Mouse (Mus musculus): ENCODE results near the gene Nlrc5. TPM values are rescaled to one million over a fixed set of nuclear protein-coding genes. Genes with fewer than 3 reads are reported as not detected.

The Nlrc5 gene
- polyA plus RNA-seq, 1 experiment from 2014 or later: 0.29 TPM

DNA sequence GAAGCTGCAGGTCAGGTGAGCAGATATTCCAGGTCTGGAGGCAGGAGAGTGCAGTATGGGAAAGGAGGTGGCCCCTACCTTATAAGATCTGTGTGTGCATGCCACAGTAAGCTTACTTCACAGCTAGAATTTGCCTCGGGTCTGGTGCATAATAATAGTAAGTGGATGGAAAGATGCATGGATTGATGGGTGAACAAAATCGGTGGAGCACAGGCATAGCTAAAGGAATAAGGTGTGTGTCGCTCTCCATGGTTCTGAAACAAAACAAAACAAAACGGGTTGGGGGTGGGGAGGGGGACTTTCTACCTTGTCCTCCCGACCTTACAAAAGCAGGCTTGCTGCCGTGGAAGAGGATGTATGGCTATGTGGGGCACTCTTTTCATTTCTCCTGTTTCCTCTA is 47.9 kb downstream of the Nlrc5 start:
- Histone ChIP-seq H3K27me3 (peaks cover 17% of the 10 kb centered on the region), H3K9ac (no peak overlapping the region), H3K36me3 (no peaks in the 10 kb centered on the region), H3K4me2 (no peak overlapping the region), H3K4me1 (replicated peaks) (no peaks in the 10 kb centered on the region), H3K27ac (no peak overlapping the region), H3K9me3 (no peaks in the 10 kb centered on the region), H3K4me3 (no peak overlapping the region)
- 13% methylated on average over 6 of the region's 6 CpGs for WGBS
- ATAC-seq (ENCODE audit: low FRiP score): no peak

DNA sequence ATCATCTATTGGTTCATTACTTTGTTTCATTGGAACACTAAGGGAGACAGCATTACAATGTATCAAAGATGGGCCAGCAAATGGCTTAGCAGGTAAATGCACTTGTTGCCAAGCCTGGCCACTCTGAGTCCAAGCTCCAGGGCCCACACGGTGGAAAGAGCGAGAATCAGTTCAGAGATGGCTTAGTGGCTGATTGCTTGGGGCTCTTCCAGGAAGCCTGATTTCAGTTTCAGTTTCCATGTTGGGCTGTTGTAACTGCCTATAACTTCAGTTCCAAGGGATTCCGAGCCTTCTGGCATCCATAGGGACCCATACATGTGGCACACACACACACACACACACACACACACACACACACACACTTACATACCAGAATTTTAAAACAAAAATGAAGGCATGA is 51.1 kb downstream of the Nlrc5 start:
- no peaks in the 10 kb centered on the region for H3K36me3 ChIP-seq
- WGBS: 89% methylated on average over 3 of the region's 3 CpGs
- no peaks in the 10 kb centered on the region for H3K9me3 ChIP-seq
- H3K27ac ChIP-seq: no peak overlapping the region
- H3K9ac ChIP-seq: no peak overlapping the region
- no peak overlapping the region for H3K4me2 ChIP-seq
- H3K4me3 ChIP-seq: no peak overlapping the region
- no peaks in the 10 kb centered on the region for H3K4me1 ChIP-seq (replicated peaks)
- ATAC-seq (ENCODE audit: low FRiP score): no peak
- H3K27me3 ChIP-seq: peaks cover 17% of the 10 kb centered on the region

GRCm38 (mm10) chr8:94485882-94486281 is 51.7 kb downstream of the Nlrc5 start:
- Histone ChIP-seq H3K9me3 (no peaks in the 10 kb centered on the region), H3K4me3 (no peak overlapping the region), H3K4me1 (replicated peaks) (no peaks in the 10 kb centered on the region), H3K27me3 (peaks cover 19% of the 10 kb centered on the region), H3K27ac (no peak overlapping the region), H3K4me2 (no peak overlapping the region), H3K36me3 (no peaks in the 10 kb centered on the region), H3K9ac (no peak overlapping the region)
- ATAC-seq (ENCODE audit: low FRiP score): no peak
- 8% methylated on average over 2 of the region's 2 CpGs for WGBS

- Histone ChIP-seq H3K36me3 (no peaks in the 10 kb centered on the region), H3K4me1 (replicated peaks) (peaks cover 8% of the 10 kb centered on the region; the same call in 1 of the 2 replicates), H3K4me2 (no peak overlapping the region), H3K27ac (no peak overlapping the region), H3K4me3 (no peak overlapping the region), H3K27me3 (peaks cover 13% of the 10 kb centered on the region), H3K9ac (no peak overlapping the region), H3K9me3 (no peaks in the 10 kb centered on the region)
- 69% methylated on average over 2 of the region's 2 CpGs for WGBS
- no peak for ATAC-seq (ENCODE audit: low FRiP score)
Measured at GRCm38 (mm10) chr8:94488016-94488415, 53.9 kb downstream of the Nlrc5 start.

- 79% methylated on average over 4 of the region's 4 CpGs for WGBS
- Histone ChIP-seq H3K4me3 (no peak overlapping the region), H3K9me3 (no peaks in the 10 kb centered on the region), H3K9ac (no peak overlapping the region), H3K4me1 (replicated peaks) (peaks cover 8% of the 10 kb centered on the region; the same call in 1 of the 2 replicates), H3K27me3 (peaks cover 16% of the 10 kb centered on the region), H3K27ac (no peak overlapping the region), H3K36me3 (no peaks in the 10 kb centered on the region), H3K4me2 (no peak overlapping the region)
- ATAC-seq (ENCODE audit: low FRiP score): no peak
Measured at GRCm38 (mm10) chr8:94489809-94490483, 55.8 kb downstream of the Nlrc5 start.

DNA sequence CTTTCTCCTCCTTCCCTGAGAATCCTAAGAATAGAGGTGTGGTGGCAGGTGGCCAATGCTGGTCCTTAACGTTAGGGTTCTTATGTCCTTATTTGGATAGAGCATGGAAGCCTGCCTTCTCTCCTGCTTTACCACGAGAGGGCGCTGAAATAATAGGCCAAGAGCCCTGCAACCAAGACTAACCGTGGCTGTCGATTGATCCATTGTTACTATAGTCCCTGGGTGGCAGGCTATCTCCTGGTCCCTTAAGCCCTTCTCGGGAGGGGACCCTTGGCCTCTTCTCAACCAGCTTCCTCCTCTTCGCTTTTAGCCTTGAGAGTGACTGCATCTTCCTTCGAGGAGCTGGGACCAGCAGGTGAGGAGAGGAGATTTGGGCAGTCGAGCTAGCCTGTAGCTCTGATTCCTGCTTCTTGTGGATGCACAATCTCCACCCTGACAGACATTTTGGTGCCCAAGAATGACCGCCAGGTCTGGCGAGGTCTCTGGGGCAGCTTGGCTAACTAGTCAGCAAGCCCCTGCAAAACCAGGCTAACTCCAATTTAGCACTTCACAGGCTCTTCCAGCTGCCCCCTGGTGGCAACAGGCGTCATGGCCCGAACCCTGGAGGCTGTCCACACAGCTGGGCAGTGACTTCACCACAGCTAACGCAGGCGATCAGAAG is 58.0 kb downstream of the Nlrc5 start:
- Histone ChIP-seq H3K27ac (no peak overlapping the region), H3K9me3 (no peaks in the 10 kb centered on the region), H3K4me1 (replicated peaks) (peaks cover 8% of the 10 kb centered on the region; the same call in 1 of the 2 replicates), H3K27me3 (peaks cover 19% of the 10 kb centered on the region), H3K4me3 (peak overlapping the region; percentile 24), H3K9ac (peak overlapping the region; percentile 36), H3K4me2 (peak overlapping the region; percentile 62), H3K36me3 (no peaks in the 10 kb centered on the region)
- ATAC-seq (ENCODE audit: low FRiP score): peak; percentile 87
- WGBS: 6% methylated on average over 15 of the region's 15 CpGs

DNA sequence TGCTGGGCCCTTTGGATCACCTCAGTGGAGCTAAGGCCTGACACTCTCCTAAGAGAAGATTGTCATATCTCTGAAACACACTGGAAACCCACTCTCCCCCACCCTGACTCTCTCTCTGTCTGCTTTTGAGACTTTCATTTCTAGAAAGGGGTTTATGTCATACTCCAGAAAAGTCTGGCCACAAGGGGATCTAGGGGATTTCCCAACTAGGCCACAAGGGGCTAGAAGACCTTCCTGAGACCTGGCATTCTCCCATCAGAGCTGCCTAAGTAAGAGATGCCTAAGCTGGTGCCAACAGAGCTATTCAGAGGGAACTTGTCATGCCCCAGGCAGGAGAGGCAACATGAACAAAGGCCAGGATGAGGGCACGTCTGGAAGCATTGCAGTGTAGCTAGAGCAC is 59.1 kb downstream of the Nlrc5 start:
- Histone ChIP-seq H3K4me1 (replicated peaks) (peaks cover 8% of the 10 kb centered on the region; the same call in 1 of the 2 replicates), H3K27me3 (peaks cover 19% of the 10 kb centered on the region), H3K9me3 (no peaks in the 10 kb centered on the region), H3K36me3 (no peaks in the 10 kb centered on the region), H3K27ac (no peak overlapping the region), H3K9ac (no peak overlapping the region), H3K4me2 (no peak overlapping the region), H3K4me3 (no peak overlapping the region)
- no peak for ATAC-seq (ENCODE audit: low FRiP score)
- WGBS: 47% methylated on average over 1 of the region's 1 CpGs

DNA sequence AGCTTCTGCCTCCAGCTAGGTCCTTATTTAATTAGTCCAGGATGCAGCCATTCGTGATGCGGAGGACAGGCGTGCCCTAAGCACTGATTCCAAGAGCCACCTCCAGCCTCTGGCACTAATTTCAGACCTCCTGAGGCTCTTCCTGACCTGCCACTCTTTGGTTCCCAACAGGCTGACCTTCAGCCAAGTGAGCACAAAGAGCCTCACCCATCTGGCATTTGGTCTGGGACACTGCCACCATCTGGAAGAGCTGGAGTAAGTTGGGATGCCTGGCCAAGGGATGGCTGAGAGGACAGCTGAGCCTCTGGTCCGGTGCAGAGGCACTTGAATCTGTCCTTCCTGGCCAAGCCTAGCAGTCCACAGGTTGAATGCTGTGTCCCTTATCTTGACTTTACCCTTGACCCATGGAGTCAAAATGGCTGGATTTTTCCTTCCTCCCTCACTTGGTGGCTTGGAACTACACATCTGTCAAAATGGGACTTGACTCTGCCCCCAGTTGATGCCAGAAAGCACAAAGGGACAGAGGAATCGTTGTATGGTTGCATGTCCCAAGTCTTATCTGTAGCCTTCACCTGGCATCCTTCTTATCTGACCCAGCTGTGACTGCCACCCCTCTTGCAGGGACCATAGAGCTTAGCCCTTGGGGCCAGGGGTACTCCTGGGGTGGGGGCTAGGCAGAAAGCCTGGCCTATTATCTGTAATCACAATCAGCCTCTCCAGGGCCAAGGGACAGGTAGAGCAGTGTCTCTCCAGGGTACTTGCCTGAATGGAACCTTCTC is 81.5 kb downstream of the Nlrc5 start:
- ATAC-seq (ENCODE audit: low FRiP score): no peak
- Histone ChIP-seq H3K4me3 (no peak overlapping the region), H3K9me3 (no peaks in the 10 kb centered on the region), H3K9ac (no peak overlapping the region), H3K4me1 (replicated peaks) (0 out of 2 replicates have a peak, but pooled peaks cover 4% of the 10 kb centered on the region), H3K27ac (no peak overlapping the region), H3K4me2 (no peak overlapping the region), H3K27me3 (0 out of 2 replicates have a peak, but pooled peaks cover 4% of the 10 kb centered on the region), H3K36me3 (no peaks in the 10 kb centered on the region)
- WGBS: 50% methylated on average over 5 of the region's 5 CpGs

DNA sequence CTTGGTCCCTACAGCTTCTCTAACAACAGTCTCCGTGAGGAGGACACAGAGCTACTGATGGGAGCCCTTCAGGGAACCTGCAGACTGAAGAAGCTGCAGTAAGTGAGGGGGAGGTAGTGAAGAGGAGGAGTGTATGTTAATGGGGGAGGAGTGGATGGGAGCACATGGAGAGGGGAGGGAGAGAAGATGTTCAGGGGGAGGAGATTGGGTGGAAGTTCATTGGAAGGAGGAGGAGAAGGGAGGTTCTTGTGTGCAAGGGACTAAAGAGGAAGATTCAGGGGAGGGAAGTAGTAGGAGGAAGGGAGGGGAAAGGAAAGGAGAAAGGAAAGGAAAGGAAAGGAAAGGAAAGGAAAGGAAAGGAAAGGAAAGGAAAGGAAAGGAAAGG is 82.0 kb downstream of the Nlrc5 start:
- no peak for ATAC-seq (ENCODE audit: low FRiP score)
- 29% methylated on average over 1 of the region's 1 CpGs for WGBS
- H3K9me3 ChIP-seq: no peaks in the 10 kb centered on the region
- H3K36me3 ChIP-seq: no peaks in the 10 kb centered on the region
- no peak overlapping the region for H3K4me2 ChIP-seq
- H3K27ac ChIP-seq: no peak overlapping the region
- 0 out of 2 replicates have a peak, but pooled peaks cover 4% of the 10 kb centered on the region for H3K4me1 ChIP-seq (replicated peaks)
- H3K27me3 ChIP-seq: 0 out of 2 replicates have a peak, but pooled peaks cover 4% of the 10 kb centered on the region
- H3K4me3 ChIP-seq: no peak overlapping the region
- no peak overlapping the region for H3K9ac ChIP-seq

DNA sequence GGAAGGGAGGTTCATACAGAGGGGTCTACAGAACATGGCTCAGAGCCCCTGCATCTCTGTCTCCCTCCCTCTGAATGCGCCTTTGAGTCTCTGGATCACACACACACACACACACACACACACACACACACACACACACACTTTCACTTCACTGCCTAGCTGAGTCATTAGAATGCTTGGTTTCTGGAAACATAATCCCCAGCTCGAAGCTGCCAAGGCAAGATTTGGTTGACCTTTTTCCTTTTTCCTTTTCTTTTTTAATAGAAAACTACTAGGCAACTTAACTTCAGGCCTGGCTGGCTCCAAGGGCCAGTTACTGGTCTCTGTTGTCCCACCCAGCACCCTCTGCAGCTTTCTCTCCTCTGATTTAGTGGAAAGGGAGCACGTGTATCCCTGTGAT is 82.6 kb downstream of the Nlrc5 start:
- Histone ChIP-seq H3K4me1 (replicated peaks) (0 out of 2 replicates have a peak, but pooled peaks cover 4% of the 10 kb centered on the region), H3K27me3 (0 out of 2 replicates have a peak, but pooled peaks cover 4% of the 10 kb centered on the region), H3K4me2 (no peak overlapping the region), H3K4me3 (no peak overlapping the region), H3K9me3 (no peaks in the 10 kb centered on the region), H3K27ac (no peak overlapping the region), H3K36me3 (no peaks in the 10 kb centered on the region), H3K9ac (no peak overlapping the region)
- 71% methylated on average over 3 of the region's 3 CpGs for WGBS
- ATAC-seq (ENCODE audit: low FRiP score): no peak

DNA sequence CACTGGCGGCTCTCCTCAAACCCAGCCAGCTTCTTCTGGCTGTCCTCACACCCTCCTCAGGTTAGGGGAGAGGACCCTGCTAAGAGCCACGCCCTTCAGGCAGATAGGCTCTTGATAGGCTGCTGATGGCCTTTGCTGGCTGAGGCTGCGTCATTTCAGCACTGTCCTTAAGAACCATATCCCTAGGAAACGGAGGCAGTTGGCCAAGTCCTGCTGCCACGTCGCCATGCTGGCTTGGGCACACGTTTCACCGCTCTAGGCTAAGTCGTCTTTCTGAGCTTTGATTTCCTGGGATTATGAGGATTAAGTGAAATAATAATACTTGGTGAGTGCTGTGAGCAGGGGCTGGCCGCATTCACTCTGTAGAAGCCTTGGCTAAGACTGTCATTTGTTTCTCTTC is 84.2 kb downstream of the Nlrc5 start:
- H3K9me3 ChIP-seq: no peaks in the 10 kb centered on the region
- H3K27me3 ChIP-seq: no peaks in the 10 kb centered on the region
- H3K27ac ChIP-seq: no peak overlapping the region
- 86% methylated on average over 10 of the region's 10 CpGs for WGBS
- H3K36me3 ChIP-seq: no peaks in the 10 kb centered on the region
- ATAC-seq (ENCODE audit: low FRiP score): no peak
- H3K4me1 ChIP-seq (replicated peaks): 0 out of 2 replicates have a peak, but pooled peaks cover 4% of the 10 kb centered on the region
- H3K4me2 ChIP-seq: no peak overlapping the region
- H3K9ac ChIP-seq: no peak overlapping the region
- H3K4me3 ChIP-seq: no peak overlapping the region

- Histone ChIP-seq H3K27ac (no peak overlapping the region), H3K4me1 (replicated peaks) (0 out of 2 replicates have a peak, but pooled peaks cover 4% of the 10 kb centered on the region), H3K4me2 (no peak overlapping the region), H3K9ac (no peak overlapping the region), H3K9me3 (no peaks in the 10 kb centered on the region), H3K27me3 (no peaks in the 10 kb centered on the region), H3K4me3 (no peak overlapping the region), H3K36me3 (no peaks in the 10 kb centered on the region)
- WGBS: 96% methylated on average over 5 of the region's 5 CpGs
- ATAC-seq (ENCODE audit: low FRiP score): no peak
Measured at GRCm38 (mm10) chr8:94519021-94519420, 84.9 kb downstream of the Nlrc5 start.

Measured in hindbrain, embryonic 13.5 days (tissue).